Mouse (Mus musculus): ENCODE results near the gene Prkag1. TPM values are rescaled to one million over a fixed set of nuclear protein-coding genes. Genes with fewer than 3 reads are reported as not detected.

Prkag1 gene
- 90.5 and 91.9 TPM in 2 replicates for polyA plus RNA-seq (2015; fragmentation: Nextera tagmentation; extraction: Ambion mirVana)

DNA sequence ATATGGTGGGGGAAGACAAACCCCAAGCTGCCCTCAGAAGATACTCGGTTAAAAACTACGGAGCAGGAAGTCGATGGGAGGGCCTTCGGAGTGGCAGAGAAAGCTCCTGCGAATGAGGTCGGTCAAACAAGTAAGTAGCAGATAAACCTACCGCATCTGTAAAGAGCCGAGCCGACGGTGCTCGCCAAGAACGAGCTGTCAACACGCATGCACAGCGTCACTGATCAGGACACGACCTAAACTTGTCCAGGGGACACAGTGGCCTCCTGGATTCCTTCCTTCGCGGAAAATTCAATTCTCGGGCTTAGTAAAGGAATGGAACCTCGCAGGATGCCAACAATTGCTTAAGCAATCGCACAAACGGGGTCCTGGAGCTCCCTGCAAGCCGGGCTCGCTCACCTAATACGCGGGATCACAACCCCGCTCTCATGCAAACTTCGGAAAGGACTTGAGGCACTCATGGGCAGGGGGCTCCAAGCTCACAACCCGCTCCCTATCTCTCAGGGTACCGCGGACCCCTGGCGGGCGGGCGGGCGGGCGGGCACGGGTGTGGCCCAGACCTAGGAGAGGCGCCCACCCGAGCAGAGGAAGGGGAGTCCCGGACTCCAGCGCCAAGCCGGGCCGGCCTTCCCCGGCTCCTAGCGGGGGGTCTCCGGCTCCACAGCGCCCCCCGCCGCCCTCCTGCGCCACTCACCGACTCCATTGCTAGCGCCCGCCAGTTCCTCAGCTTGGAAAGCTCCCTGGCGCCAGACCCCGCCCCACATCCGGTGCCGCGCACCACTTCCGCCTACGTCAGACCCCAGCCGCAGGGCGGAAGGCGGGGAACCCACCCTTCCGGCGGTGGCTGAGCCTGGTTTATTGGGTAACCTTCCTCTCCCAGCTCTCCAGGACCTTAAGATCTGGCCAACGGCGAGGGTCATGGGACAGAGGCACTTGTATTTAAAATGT is at the start of gene Prkag1:
Gene Prkag1, minus strand, starts transcription at position 786 of the 948 bp plus-strand sequence.
- H3K27me3 ChIP-seq, result no peaks in the 10 kb centered on the region
- ATAC-seq (ENCODE audit: insufficient number of reproducible peaks, low FRiP score, low TSS enrichment, low read depth), result peak; percentile 96
- peak within 1 kb of the TSS; percentile 65 for H3K4me3 ChIP-seq (replicated peaks)
- peaks cover 34% of the 10 kb centered on the region for H3K36me3 ChIP-seq
- H3K4me2 ChIP-seq (replicated peaks), result peak within 1 kb of the TSS; percentile 53
- H3K9ac ChIP-seq, result peak within 1 kb of the TSS; percentile 91
- WGBS, result under 1% methylated on average over 65 of the region's 66 CpGs
- H3K9me3 ChIP-seq (replicated peaks), result no peaks in the 10 kb centered on the region
- peaks cover 22% of the 10 kb centered on the region for H3K4me1 ChIP-seq
- peak within 1 kb of the TSS; percentile 94 for H3K27ac ChIP-seq (replicated peaks)

DNA sequence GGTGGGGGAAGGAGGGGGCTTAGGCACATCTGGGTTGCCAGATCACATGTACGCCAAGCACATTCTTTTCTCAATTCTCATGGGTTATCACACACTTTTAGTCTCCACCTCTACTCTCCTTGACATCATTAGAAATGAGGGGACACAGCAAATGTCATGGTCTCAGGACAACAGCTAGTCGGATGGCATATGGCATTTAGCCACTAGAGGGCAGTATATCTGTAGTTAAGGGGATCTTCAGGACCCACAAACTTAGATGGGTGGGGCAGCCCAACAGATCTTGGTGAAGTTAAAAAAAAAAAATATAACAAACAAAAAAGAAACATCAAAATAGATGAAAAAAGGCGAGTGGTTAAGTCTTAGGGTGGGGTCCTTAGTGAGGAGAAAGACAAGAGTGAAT is 46.0 kb upstream of the Prkag1 start:
- Histone ChIP-seq H3K9ac (no peak overlapping the region), H3K27me3 (no peaks in the 10 kb centered on the region), H3K36me3 (no peaks in the 10 kb centered on the region), H3K4me3 (replicated peaks) (no peak overlapping the region), H3K27ac (replicated peaks) (no peak overlapping the region), H3K9me3 (replicated peaks) (no peaks in the 10 kb centered on the region), H3K4me1 (peaks cover 17% of the 10 kb centered on the region), H3K4me2 (replicated peaks) (no peak overlapping the region)
- no peak for ATAC-seq (ENCODE audit: insufficient number of reproducible peaks, low FRiP score, low TSS enrichment, low read depth)
- 13% methylated on average over 3 of the region's 3 CpGs for WGBS

- ATAC-seq (ENCODE audit: insufficient number of reproducible peaks, low FRiP score, low TSS enrichment, low read depth), result peak; percentile 86
- WGBS, result under 1% methylated on average over 51 of the region's 51 CpGs
- Histone ChIP-seq H3K27ac (replicated peaks) (peak overlapping the region; percentile 99), H3K4me3 (replicated peaks) (peak overlapping the region; percentile 99), H3K4me2 (replicated peaks) (peak overlapping the region; percentile 88), H3K4me1 (peaks cover 36% of the 10 kb centered on the region), H3K27me3 (no peaks in the 10 kb centered on the region), H3K9ac (peak overlapping the region; percentile 100), H3K36me3 (no peaks in the 10 kb centered on the region), H3K9me3 (replicated peaks) (no peaks in the 10 kb centered on the region)
Observed at GRCm38 (mm10) chr15:98871916-98872888, 40.9 kb upstream of the Prkag1 start.

- H3K36me3 ChIP-seq, result peaks cover 7% of the 10 kb centered on the region
- peak within 1 kb of the TSS; percentile 99 for H3K4me3 ChIP-seq (replicated peaks)
- H3K9me3 ChIP-seq (replicated peaks), result no peaks in the 10 kb centered on the region
- under 1% methylated on average over 90 of the region's 94 CpGs for WGBS
- H3K4me2 ChIP-seq (replicated peaks), result peak within 1 kb of the TSS; percentile 88
- peak within 1 kb of the TSS; percentile 100 for H3K9ac ChIP-seq
- peaks cover 40% of the 10 kb centered on the region for H3K4me1 ChIP-seq
- peak; percentile 77 for ATAC-seq (ENCODE audit: insufficient number of reproducible peaks, low FRiP score, low TSS enrichment, low read depth)
- peak within 1 kb of the TSS; percentile 99 for H3K27ac ChIP-seq (replicated peaks)
- H3K27me3 ChIP-seq, result no peaks in the 10 kb centered on the region
Observed at GRCm38 (mm10) chr15:98871070-98871915, 40.0 kb upstream of the Prkag1 start, which contains the start of gene Kmt2d. Gene Kmt2d, minus strand, starts transcription at chr15:98871204.

DNA sequence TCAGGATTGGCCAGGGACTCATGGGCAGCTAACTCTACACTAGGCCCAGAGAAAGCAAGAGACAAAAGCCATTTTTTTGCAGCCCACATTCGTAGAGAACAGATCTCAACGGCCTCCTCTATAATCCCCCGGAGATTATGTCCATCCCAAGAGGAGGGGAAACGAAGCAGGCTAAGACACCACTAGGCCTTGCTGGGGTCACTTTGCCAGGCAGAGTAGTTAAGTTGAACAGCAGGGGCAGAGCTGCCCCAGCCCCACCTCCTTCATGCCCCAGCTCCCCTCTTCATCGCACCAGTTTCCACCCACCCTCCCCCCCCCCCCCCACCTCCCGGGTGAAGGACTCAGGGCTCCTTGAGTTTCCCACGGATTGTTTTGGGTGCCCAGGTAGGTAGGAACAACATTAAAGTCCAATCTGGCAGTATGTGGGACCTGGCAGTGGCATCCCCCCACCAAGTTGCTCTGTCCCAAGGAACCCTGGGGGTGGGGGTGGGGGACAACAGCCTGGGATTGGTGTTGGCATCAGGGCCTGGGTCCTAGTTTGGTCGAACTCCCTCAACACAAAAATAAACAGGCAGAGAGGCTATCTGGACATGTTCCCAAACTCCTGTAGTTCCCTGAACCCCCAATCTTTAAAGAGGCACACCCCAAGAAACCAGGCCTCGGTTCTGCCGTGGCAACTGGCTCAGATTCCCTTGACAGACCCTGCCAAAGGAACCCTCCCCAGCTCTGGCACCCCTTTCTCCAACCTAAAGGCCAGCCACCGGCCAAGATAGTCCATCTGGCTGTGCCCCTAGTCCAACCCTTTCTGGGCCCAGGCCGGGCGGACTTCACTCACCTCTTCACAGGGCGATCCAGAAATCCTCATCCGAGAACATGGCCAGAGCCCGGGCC is 39.1 kb upstream of the Prkag1 start:
- no peaks in the 10 kb centered on the region for H3K9me3 ChIP-seq (replicated peaks)
- H3K36me3 ChIP-seq, result peaks cover 16% of the 10 kb centered on the region
- under 1% methylated on average over 16 of the region's 16 CpGs for WGBS
- H3K4me2 ChIP-seq (replicated peaks), result peak overlapping the region; percentile 88
- H3K27me3 ChIP-seq, result no peaks in the 10 kb centered on the region
- peak overlapping the region; percentile 99 for H3K27ac ChIP-seq (replicated peaks)
- peak overlapping the region; percentile 99 for H3K4me3 ChIP-seq (replicated peaks)
- peaks cover 40% of the 10 kb centered on the region for H3K4me1 ChIP-seq
- ATAC-seq (ENCODE audit: insufficient number of reproducible peaks, low FRiP score, low TSS enrichment, low read depth), result no peak
- H3K9ac ChIP-seq, result peak overlapping the region; percentile 100

GRCm38 (mm10) chr15:98869342-98870178 is 38.2 kb upstream of the Prkag1 start:
- Histone ChIP-seq H3K9me3 (replicated peaks) (no peaks in the 10 kb centered on the region), H3K27ac (replicated peaks) (peak overlapping the region; percentile 72), H3K4me3 (replicated peaks) (peak overlapping the region; percentile 99), H3K36me3 (peaks cover 25% of the 10 kb centered on the region), H3K4me2 (replicated peaks) (peak overlapping the region; percentile 88), H3K27me3 (no peaks in the 10 kb centered on the region), H3K9ac (peak overlapping the region; percentile 100), H3K4me1 (peaks cover 40% of the 10 kb centered on the region)
- WGBS, result 9% methylated on average over 8 of the region's 8 CpGs
- ATAC-seq (ENCODE audit: insufficient number of reproducible peaks, low FRiP score, low TSS enrichment, low read depth), result no peak

DNA sequence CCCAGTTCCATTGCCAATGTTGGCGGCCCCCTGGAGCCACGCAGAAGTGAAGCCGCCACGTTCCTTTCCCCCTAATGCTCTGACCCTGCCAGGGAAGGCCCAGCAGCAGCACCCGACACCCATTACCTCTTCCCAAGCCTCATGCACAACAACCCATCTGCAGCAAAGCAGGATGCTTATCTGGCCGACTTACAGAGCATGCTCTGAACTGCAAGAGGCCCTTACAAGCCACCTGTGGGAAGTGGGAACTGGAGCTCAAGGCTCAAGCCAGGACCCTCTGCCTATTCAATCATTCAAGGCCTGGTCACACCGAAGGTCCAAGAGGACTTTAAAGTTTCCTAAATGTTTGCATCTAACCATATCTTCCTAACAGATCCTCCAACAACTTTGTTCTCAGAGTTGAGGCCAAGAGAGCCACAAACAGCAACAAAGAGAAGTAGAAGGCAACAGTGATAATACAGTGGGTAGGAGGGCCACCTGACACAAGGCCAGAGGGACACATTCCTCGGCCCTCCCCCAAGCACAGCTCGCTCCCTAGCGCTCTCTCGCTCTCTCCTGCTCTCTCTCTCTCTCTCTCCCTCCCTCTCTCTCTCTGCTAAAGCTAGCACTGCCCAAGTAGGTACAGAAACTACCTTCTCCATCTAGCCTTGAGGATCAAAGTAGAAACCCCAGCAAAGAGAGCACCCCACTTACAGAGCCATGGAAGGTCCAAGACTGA is 37.2 kb upstream of the Prkag1 start:
- Histone ChIP-seq H3K4me2 (replicated peaks) (peak overlapping the region; percentile 88), H3K27me3 (no peaks in the 10 kb centered on the region), H3K9ac (peak overlapping the region; percentile 100; the same call in 1 of the 2 replicates), H3K36me3 (peaks cover 35% of the 10 kb centered on the region), H3K4me3 (replicated peaks) (peak overlapping the region; percentile 99), H3K27ac (replicated peaks) (peak overlapping the region; percentile 72), H3K4me1 (peaks cover 40% of the 10 kb centered on the region), H3K9me3 (replicated peaks) (no peaks in the 10 kb centered on the region)
- 29% methylated on average over 11 of the region's 11 CpGs for WGBS
- ATAC-seq (ENCODE audit: insufficient number of reproducible peaks, low FRiP score, low TSS enrichment, low read depth), result no peak

GRCm38 (mm10) chr15:98867321-98867720 is 36.0 kb upstream of the Prkag1 start:
- H3K27me3 ChIP-seq, result no peaks in the 10 kb centered on the region
- ATAC-seq (ENCODE audit: insufficient number of reproducible peaks, low FRiP score, low TSS enrichment, low read depth), result no peak
- 43% methylated on average over 6 of the region's 6 CpGs for WGBS

More at GRCm38 (mm10) chr15:98867321-98867720, 36.0 kb upstream of the Prkag1 start:
- H3K9me3 ChIP-seq (replicated peaks), result no peaks in the 10 kb centered on the region
- H3K9ac ChIP-seq, result 0 out of 2 replicates have a peak overlapping the region, but pooled peaks have one; percentile 3
- peak overlapping the region; percentile 88 for H3K4me2 ChIP-seq (replicated peaks)
- H3K36me3 ChIP-seq, result peaks cover 47% of the 10 kb centered on the region
- peaks cover 33% of the 10 kb centered on the region for H3K4me1 ChIP-seq
- peak overlapping the region; percentile 99 for H3K4me3 ChIP-seq (replicated peaks)
- H3K27ac ChIP-seq (replicated peaks), result peak overlapping the region; percentile 72; the same call in 1 of the 2 replicates
